Mouse (Mus musculus): ENCODE results near the gene Kif3a. TPM values are rescaled to one million over a fixed set of nuclear protein-coding genes. Genes with fewer than 3 reads are reported as not detected.
A peak's percentile ranks its signal among the peaks of the same experiment; 100 is the strongest.

The Kif3a gene
- 37.3 and 41.5 TPM in 2 replicates for polyA plus RNA-seq (2015; fragmentation: Nextera tagmentation; extraction: Ambion mirVana)

GRCm38 (mm10) chr11:53567224-53568014 is at the start of gene Kif3a:
Kif3a (plus strand) TSS chr11:53567379.
- ATAC-seq (ENCODE audit: extremely low read depth, insufficient number of reproducible peaks, low FRiP score, low TSS enrichment) = peak; percentile 89
- peaks cover 13% of the 10 kb centered on the region for H3K4me1 ChIP-seq
- peak within 1 kb of the TSS; percentile 88 for H3K9ac ChIP-seq
- peaks cover 16% of the 10 kb centered on the region for H3K36me3 ChIP-seq
- H3K27ac ChIP-seq (replicated peaks) = peak within 1 kb of the TSS; percentile 8; the same call in 1 of the 2 replicates
- H3K27me3 ChIP-seq (replicated peaks) = no peaks in the 10 kb centered on the region
- peak within 1 kb of the TSS; percentile 71 for H3K4me3 ChIP-seq
- WGBS = under 1% methylated on average over 69 of the region's 69 CpGs
- peak within 1 kb of the TSS; percentile 84 for H3K4me2 ChIP-seq
- H3K9me3 ChIP-seq = no peaks in the 10 kb centered on the region; the same call in 1 of the 2 replicates

- no peaks in the 10 kb centered on the region for H3K9me3 ChIP-seq
- peak overlapping the region; percentile 79 for H3K4me2 ChIP-seq
- peaks cover 44% of the 10 kb centered on the region for H3K4me1 ChIP-seq
- H3K4me3 ChIP-seq = no peak overlapping the region
- H3K9ac ChIP-seq = 0 out of 2 replicates have a peak overlapping the region, but pooled peaks have one; percentile 24
- ATAC-seq (ENCODE audit: extremely low read depth, insufficient number of reproducible peaks, low FRiP score, low TSS enrichment) = no peak
- 0 out of 2 replicates have a peak, but pooled peaks cover 4% of the 10 kb centered on the region for H3K27me3 ChIP-seq (replicated peaks)
- 40% methylated on average over 5 of the region's 5 CpGs for WGBS
- H3K36me3 ChIP-seq = no peaks in the 10 kb centered on the region
- H3K27ac ChIP-seq (replicated peaks) = no peak overlapping the region
Measured at GRCm38 (mm10) chr11:53518759-53519158, 48.4 kb upstream of the Kif3a start.

GRCm38 (mm10) chr11:53519207-53520121 is 47.7 kb upstream of the Kif3a start, which contains the start of gene Sept8:
Sept8 (plus strand) TSS chr11:53519257.
- peak; percentile 68 for ATAC-seq (ENCODE audit: extremely low read depth, insufficient number of reproducible peaks, low FRiP score, low TSS enrichment)
- H3K9me3 ChIP-seq = no peaks in the 10 kb centered on the region
- H3K27ac ChIP-seq (replicated peaks) = peak within 1 kb of the TSS; percentile 81
- H3K9ac ChIP-seq = peak within 1 kb of the TSS; percentile 95
- peak within 1 kb of the TSS; percentile 89 for H3K4me3 ChIP-seq
- no peaks in the 10 kb centered on the region for H3K36me3 ChIP-seq
- peaks cover 48% of the 10 kb centered on the region for H3K4me1 ChIP-seq
- H3K4me2 ChIP-seq = peak within 1 kb of the TSS; percentile 79
- 4% methylated on average over 70 of the region's 79 CpGs for WGBS
- H3K27me3 ChIP-seq (replicated peaks) = 0 out of 2 replicates have a peak, but pooled peaks cover 4% of the 10 kb centered on the region

GRCm38 (mm10) chr11:53520122-53520978 is 46.8 kb upstream of the Kif3a start:
- Histone ChIP-seq H3K4me1 (peaks cover 57% of the 10 kb centered on the region), H3K9ac (peak overlapping the region; percentile 95), H3K27ac (replicated peaks) (peak overlapping the region; percentile 81), H3K36me3 (no peaks in the 10 kb centered on the region; the same call in 1 of the 2 replicates), H3K27me3 (replicated peaks) (0 out of 2 replicates have a peak, but pooled peaks cover 4% of the 10 kb centered on the region), H3K4me3 (peak overlapping the region; percentile 89), H3K9me3 (no peaks in the 10 kb centered on the region), H3K4me2 (peak overlapping the region; percentile 79)
- ATAC-seq (ENCODE audit: extremely low read depth, insufficient number of reproducible peaks, low FRiP score, low TSS enrichment) = no peak
- 2% methylated on average over 24 of the region's 24 CpGs for WGBS

GRCm38 (mm10) chr11:53521120-53521820 is 45.9 kb upstream of the Kif3a start:
- H3K9ac ChIP-seq = peak overlapping the region; percentile 95
- 23% methylated on average over 16 of the region's 16 CpGs for WGBS
- no peaks in the 10 kb centered on the region for H3K9me3 ChIP-seq
- H3K36me3 ChIP-seq = no peaks in the 10 kb centered on the region; the same call in 1 of the 2 replicates
- peak overlapping the region; percentile 89 for H3K4me3 ChIP-seq
- 0 out of 2 replicates have a peak, but pooled peaks cover 4% of the 10 kb centered on the region for H3K27me3 ChIP-seq (replicated peaks)
- peak overlapping the region; percentile 79 for H3K4me2 ChIP-seq
- peaks cover 66% of the 10 kb centered on the region for H3K4me1 ChIP-seq
- peak overlapping the region; percentile 81 for H3K27ac ChIP-seq (replicated peaks)
- no peak for ATAC-seq (ENCODE audit: extremely low read depth, insufficient number of reproducible peaks, low FRiP score, low TSS enrichment)

GRCm38 (mm10) chr11:53521821-53522131 is 45.4 kb upstream of the Kif3a start:
- H3K9me3 ChIP-seq = no peaks in the 10 kb centered on the region
- H3K36me3 ChIP-seq = no peaks in the 10 kb centered on the region; the same call in 1 of the 2 replicates
- 34% methylated on average over 7 of the region's 7 CpGs for WGBS
- ATAC-seq (ENCODE audit: extremely low read depth, insufficient number of reproducible peaks, low FRiP score, low TSS enrichment) = no peak
- H3K27ac ChIP-seq (replicated peaks) = peak overlapping the region; percentile 81
- peak overlapping the region; percentile 89 for H3K4me3 ChIP-seq
- H3K4me1 ChIP-seq = peaks cover 71% of the 10 kb centered on the region
- H3K27me3 ChIP-seq (replicated peaks) = 0 out of 2 replicates have a peak, but pooled peaks cover 4% of the 10 kb centered on the region
- no peak overlapping the region for H3K9ac ChIP-seq
- peak overlapping the region; percentile 79 for H3K4me2 ChIP-seq

- Histone ChIP-seq H3K4me2 (0 out of 2 replicates have a peak overlapping the region, but pooled peaks have one; percentile 79), H3K9me3 (no peaks in the 10 kb centered on the region), H3K4me3 (no peak overlapping the region), H3K36me3 (no peaks in the 10 kb centered on the region; the same call in 1 of the 2 replicates), H3K9ac (no peak overlapping the region), H3K27me3 (replicated peaks) (0 out of 2 replicates have a peak, but pooled peaks cover 4% of the 10 kb centered on the region), H3K4me1 (peaks cover 76% of the 10 kb centered on the region), H3K27ac (replicated peaks) (no peak overlapping the region)
- no peak for ATAC-seq (ENCODE audit: extremely low read depth, insufficient number of reproducible peaks, low FRiP score, low TSS enrichment)
- 88% methylated on average over 3 of the region's 3 CpGs for WGBS
Measured at GRCm38 (mm10) chr11:53522362-53522761, 44.8 kb upstream of the Kif3a start.

- no peaks in the 10 kb centered on the region; the same call in 1 of the 2 replicates for H3K36me3 ChIP-seq
- peaks cover 82% of the 10 kb centered on the region for H3K4me1 ChIP-seq
- H3K27ac ChIP-seq (replicated peaks) = no peak overlapping the region
- H3K27me3 ChIP-seq (replicated peaks) = 0 out of 2 replicates have a peak, but pooled peaks cover 3% of the 10 kb centered on the region
- no peak overlapping the region for H3K4me2 ChIP-seq
- 29% methylated on average over 9 of the region's 9 CpGs for WGBS
- no peak overlapping the region for H3K4me3 ChIP-seq
- ATAC-seq (ENCODE audit: extremely low read depth, insufficient number of reproducible peaks, low FRiP score, low TSS enrichment) = no peak
- no peak overlapping the region for H3K9ac ChIP-seq
- H3K9me3 ChIP-seq = no peaks in the 10 kb centered on the region
Measured at GRCm38 (mm10) chr11:53522930-53523329, 44.2 kb upstream of the Kif3a start.

GRCm38 (mm10) chr11:53523545-53524405 is 43.4 kb upstream of the Kif3a start:
- Histone ChIP-seq H3K9ac (no peak overlapping the region), H3K27ac (replicated peaks) (no peak overlapping the region), H3K4me3 (no peak overlapping the region), H3K27me3 (replicated peaks) (no peaks in the 10 kb centered on the region), H3K36me3 (no peaks in the 10 kb centered on the region; the same call in 1 of the 2 replicates), H3K9me3 (no peaks in the 10 kb centered on the region), H3K4me2 (no peak overlapping the region), H3K4me1 (peaks cover 90% of the 10 kb centered on the region)
- no peak for ATAC-seq (ENCODE audit: extremely low read depth, insufficient number of reproducible peaks, low FRiP score, low TSS enrichment)
- 79% methylated on average over 14 of the region's 14 CpGs for WGBS

Data from heart, embryonic 13.5 days (tissue).